Mouse (Mus musculus): ENCODE measurements around the gene Setd5. TPM values are rescaled to one million over a fixed set of nuclear protein-coding genes. Genes with fewer than 3 reads are reported as not detected.

Gene Setd5
- polyA plus RNA-seq, 1 experiment from 2014 or later: 77.2 TPM

Other genes with a start within 250 kb of the Setd5 start
- gene Srgap3, start 130.1 kb upstream of the Setd5 start, polyA plus RNA-seq (2015; fragmentation: Nextera tagmentation; extraction: Ambion mirVana): 2.5 TPM in 2 replicates
- 43.0 and 50.8 TPM in 2 replicates for gene Thumpd3, start 31.1 kb upstream of the Setd5 start, polyA plus RNA-seq (2015; fragmentation: Nextera tagmentation; extraction: Ambion mirVana)
- gene Lhfpl4, start 118.0 kb downstream of the Setd5 start, polyA plus RNA-seq (2015; fragmentation: Nextera tagmentation; extraction: Ambion mirVana): 0.87 and 1.1 TPM in 2 replicates
- 43.8 and 46.1 TPM in 2 replicates for gene Mtmr14, start 160.5 kb downstream of the Setd5 start, polyA plus RNA-seq (2015; fragmentation: Nextera tagmentation; extraction: Ambion mirVana)
- 0.05 TPM in 1 of 2 replicates, not detected in the other for gene Cpne9, start 204.9 kb downstream of the Setd5 start, polyA plus RNA-seq (2015; fragmentation: Nextera tagmentation; extraction: Ambion mirVana)
- 17.0 and 18.3 TPM in 2 replicates for gene Brpf1, start 229.8 kb downstream of the Setd5 start, polyA plus RNA-seq (2015; fragmentation: Nextera tagmentation; extraction: Ambion mirVana)
- gene Ogg1, start 249.6 kb downstream of the Setd5 start, polyA plus RNA-seq (2015; fragmentation: Nextera tagmentation; extraction: Ambion mirVana): 16.5 and 17.7 TPM in 2 replicates

Data from lung, embryonic 15.5 days (tissue).